Mouse (Mus musculus) gastrocnemius, postnatal 14 days (tissue): ENCODE measurements around the gene Tmc5. TPM values are rescaled to one million over a fixed set of nuclear protein-coding genes. Genes with fewer than 3 reads are reported as not detected.

Experiments used
- DNase-seq: peaks from one replicate; pipeline ENCODE4 v3.0.0; 2021; ENCODE audit warnings: mixed read lengths
- intact Hi-C: fragments of 180-260 bp; cut with DNase I; formaldehyde crosslinking; loops from one replicate; pipeline ENCODE4 v1.15.1; 2025; ENCODE audit warnings: low total_unique reads
- total RNA-seq, 2 experiments: library from RNA; stranded (reverse); gene quantifications; 2 replicates each; pipeline ENCODE4 v1.2.3; 2021

Gene Tmc5
- total RNA-seq, 2 experiments from 2014 or later: 0.13 to 0.53 TPM

DNA sequence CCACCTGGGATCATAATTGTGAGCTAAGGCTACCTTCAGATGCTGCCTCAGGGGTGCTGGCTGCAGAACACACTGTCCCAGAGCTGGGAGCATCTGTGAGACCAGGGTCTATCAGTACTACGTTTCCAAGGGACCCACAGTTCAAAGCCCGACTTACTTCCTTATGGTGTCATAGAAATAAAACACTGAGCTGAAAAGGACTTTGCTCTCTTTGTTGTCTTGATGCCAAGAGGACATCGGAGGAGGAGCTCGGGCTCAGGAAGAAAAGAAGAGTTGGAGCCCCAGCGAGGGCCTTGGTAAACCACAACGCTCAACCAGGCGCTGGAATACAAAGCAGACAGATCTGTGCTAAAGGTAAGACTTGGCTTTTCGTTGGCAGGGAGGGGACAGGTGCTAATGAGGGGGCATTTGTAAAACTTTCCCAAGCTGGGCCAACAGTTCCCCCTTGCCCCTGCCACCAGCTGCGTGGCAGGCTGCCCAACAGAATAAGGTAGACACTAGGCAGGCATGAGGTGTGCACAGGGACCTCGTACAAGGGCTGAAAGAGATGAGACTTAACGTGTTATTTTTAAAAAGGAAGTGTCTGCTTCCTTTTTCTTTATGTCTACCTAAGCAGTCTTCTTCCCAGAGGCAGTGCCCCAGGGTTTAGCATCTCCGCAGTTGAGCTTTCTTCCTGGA, 3.0 kb downstream of the Tmc5 start:
- DNase-seq: no peak
- intact Hi-C loops: loop anchor here (5.0 kb wide), 1 partner anchor 87 kb away; no protein-coding TSS in a partner anchor

GRCm38 (mm10) chr7:118604842-118605241, 7.7 kb downstream of the Tmc5 start:
- intact Hi-C loops: no loop called here
- DNase-seq: no peak

DNA sequence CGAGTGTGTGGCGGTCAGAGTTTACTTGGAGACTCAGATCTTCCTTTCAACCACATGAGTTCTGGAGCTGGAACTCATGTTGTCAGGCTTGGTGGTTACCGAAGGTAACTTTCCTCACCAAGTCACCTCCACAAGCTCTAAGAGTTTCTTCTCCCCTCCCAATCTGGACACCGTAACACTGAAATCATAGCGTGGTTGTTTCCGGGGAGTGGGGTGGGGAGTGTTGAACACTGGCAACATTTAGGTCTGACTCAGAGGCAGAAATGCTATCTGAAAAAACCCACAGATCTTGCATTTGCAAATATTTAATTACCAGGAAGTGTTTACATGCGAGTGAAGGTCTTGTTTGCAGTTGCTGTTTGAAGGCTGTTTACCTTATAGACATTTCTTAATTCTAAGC, 12.7 kb downstream of the Tmc5 start:
- DNase-seq: no peak
- intact Hi-C loops: no loop called here

DNA sequence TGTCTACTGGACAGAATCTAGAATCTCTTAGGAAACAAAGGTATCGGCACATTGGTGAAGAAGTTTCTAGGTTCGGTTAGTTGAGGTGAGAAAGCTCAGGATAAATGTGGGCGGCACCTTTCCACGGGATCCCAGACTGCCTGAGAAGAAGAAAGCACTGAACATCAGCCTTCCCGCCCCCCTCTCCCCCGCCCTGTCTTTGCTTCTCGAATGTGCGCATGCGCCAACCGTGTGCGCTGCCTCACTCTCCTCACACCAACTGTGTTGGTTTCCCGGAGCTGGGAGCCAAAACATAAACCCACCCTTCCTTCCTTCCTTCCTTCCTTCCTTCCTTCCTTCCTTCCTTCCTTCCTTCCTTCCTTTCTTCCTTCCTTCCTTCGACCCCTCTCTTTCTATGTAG, 13.6 kb downstream of the Tmc5 start:
- no peak for DNase-seq
- intact Hi-C loops: no loop called here

GRCm38 (mm10) chr7:118611185-118611749, 14.2 kb downstream of the Tmc5 start:
- no peak for DNase-seq
- intact Hi-C loops: no loop called here

GRCm38 (mm10) chr7:118611933-118612332, 14.8 kb downstream of the Tmc5 start:
- no peak for DNase-seq
- intact Hi-C loops: no loop called here

- no peak for DNase-seq
- intact Hi-C loops: no loop called here
Measured at GRCm38 (mm10) chr7:118614076-118614475, 17.0 kb downstream of the Tmc5 start.

DNA sequence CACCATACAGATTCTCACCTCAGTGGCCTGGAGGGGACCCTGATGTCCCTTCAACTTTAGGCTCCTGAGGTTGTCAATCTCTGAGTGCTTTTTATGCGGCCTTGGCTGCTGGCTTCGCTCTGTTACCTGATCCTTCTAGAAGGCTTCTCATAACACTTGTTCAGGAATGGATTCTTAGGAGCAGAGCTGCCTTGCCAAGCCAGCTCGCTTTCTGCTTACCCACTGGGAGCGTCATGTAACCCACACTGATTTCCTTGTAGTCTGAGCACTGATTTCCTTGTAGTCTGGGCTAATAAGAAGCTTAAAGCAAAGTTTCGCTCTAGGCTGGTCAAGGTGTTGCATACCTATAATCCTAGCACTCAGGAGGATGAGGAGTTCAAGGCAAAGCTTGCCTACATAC, 21.0 kb downstream of the Tmc5 start:
- intact Hi-C loops: no loop called here
- DNase-seq: peak; percentile 12

GRCm38 (mm10) chr7:118620243-118620906, 23.3 kb downstream of the Tmc5 start:
- DNase-seq: no peak
- intact Hi-C loops: no loop called here

GRCm38 (mm10) chr7:118621094-118621493, 24.0 kb downstream of the Tmc5 start:
- no peak for DNase-seq

GRCm38 (mm10) chr7:118627550-118628298, 30.6 kb downstream of the Tmc5 start:
- no peak for DNase-seq
- intact Hi-C loops: no loop called here

More at GRCm38 (mm10) chr7:118621094-118621493, 24.0 kb downstream of the Tmc5 start:
- intact Hi-C loops: no loop called here

GRCm38 (mm10) chr7:118633094-118633493, 36.0 kb downstream of the Tmc5 start:
- DNase-seq: no peak
- intact Hi-C loops: no loop called here

- intact Hi-C loops: no loop called here
- DNase-seq: no peak
Measured at GRCm38 (mm10) chr7:118633951-118634350, 36.9 kb downstream of the Tmc5 start.

DNA sequence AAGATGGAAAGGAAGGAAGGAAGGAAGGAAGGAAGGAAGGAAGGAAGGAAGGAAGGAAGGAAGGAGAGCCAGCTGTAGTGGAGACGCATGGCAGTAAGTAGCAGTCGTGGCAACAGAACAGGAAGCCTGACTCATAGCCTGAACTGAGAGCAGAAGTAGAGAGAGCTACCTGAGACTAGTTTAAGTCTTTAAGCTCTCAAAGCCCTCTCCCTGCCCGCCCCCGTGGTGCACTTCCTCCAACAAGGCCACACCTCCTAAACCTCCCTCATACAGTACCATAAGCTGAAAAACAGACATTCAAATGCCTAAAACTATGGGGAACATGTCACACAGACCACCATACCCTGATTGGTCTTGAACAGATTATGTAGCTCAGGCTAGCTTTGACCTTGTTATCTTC, 40.4 kb downstream of the Tmc5 start:
- intact Hi-C loops: no loop called here
- DNase-seq: no peak

DNA sequence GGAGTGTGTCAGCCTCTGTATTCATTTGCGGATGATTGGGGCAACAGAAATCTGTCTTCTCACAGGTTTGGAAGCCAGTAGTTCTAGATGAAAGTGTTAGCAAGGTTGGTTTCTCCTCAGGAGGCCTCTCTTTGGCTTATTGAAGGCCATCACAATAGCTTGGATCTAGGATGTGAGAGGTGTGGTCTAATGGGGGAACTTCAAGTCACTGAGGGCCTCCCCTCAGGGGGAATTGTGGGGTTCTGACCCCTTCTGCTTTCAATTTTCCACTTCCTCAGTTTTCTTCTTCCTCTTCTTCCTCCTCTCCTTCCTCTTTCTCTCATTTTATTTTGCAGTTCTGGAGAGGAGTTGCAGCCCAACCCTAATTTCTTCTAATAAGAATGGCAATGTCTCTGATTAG, 49.1 kb downstream of the Tmc5 start:
- intact Hi-C loops: no loop called here
- no peak for DNase-seq

- DNase-seq: peak; percentile 47
- intact Hi-C loops: no loop called here
Measured at GRCm38 (mm10) chr7:118649328-118649727, 52.2 kb downstream of the Tmc5 start.

- DNase-seq: no peak
- intact Hi-C loops: no loop called here
Measured at GRCm38 (mm10) chr7:118650119-118650518, 53.0 kb downstream of the Tmc5 start.

- no peak for DNase-seq
- intact Hi-C loops: no loop called here
Measured at GRCm38 (mm10) chr7:118650891-118651290, 53.8 kb downstream of the Tmc5 start.

DNA sequence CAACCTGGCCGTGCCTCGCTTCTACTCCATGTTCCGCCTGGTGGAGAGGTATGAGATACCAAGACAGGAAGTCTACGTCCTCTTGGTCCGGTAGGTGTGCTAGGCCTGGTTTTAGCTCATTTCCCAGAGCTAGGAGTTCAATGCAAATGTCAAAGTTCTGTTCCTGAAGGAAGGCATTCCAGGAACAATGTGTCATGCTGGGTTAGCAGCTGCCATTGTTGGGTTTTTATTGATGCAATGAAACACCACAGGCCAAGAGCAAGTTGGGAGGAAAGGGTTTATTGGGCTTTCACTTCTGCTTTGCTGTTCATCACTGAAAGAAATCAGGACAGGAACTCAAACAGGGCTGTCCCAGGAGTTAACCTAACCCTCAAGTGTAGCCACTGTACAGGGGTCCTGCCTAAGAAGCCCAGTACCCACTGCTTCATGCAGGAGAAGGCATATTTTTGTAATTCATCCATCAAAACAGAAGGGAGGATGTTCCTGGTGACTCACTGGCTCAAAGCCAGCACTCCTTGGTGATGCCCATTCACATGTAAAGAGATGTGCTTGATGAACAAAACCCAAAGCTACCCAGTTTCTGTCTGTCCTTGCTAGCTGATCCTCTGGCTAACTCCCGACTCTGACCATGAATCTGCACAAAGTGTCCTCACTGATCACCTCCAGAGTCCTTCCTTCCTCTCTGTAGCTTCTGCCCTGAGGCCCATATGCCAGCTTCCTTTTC, 55.6 kb downstream of the Tmc5 start:
- intact Hi-C loops: no loop called here
- DNase-seq: no peak

GRCm38 (mm10) chr7:118656730-118657129, 59.6 kb downstream of the Tmc5 start:
- intact Hi-C loops: no loop called here
- DNase-seq: no peak
